Mouse (Mus musculus) megakaryocyte, embryonic 14.5 days (primary cell): ENCODE data around the gene Olfr1373. TPM values are rescaled to one million over a fixed set of nuclear protein-coding genes. Genes with fewer than 3 reads are reported as not detected.
"Not testable (repeated sequence)": the region's sequence is repeated elsewhere in the genome, so short reads cannot be mapped to it uniquely, and the experiment has no call there.

Source experiments
- H3K27me3 ChIP-seq: replicated peaks from 2 replicates; pipeline ENCODE3; 2012; ENCODE audit warnings: inconsistent platforms
- H3K36me3 ChIP-seq: replicated peaks from 2 replicates; pipeline ENCODE3; 2012; ENCODE audit warnings: low read length, inconsistent platforms, mixed read lengths
- H3K4me1 ChIP-seq: 2 replicates; pipeline ENCODE4 v1.6.1; 2012; ENCODE audit warnings: inconsistent platforms
- H3K4me3 ChIP-seq: replicated peaks from 2 replicates; pipeline ENCODE3; 2012; ENCODE audit warnings: moderate library complexity, mild to moderate bottlenecking, inconsistent platforms
- H3K9me3 ChIP-seq: 2 replicates; pipeline ENCODE4 v1.6.1; 2012; ENCODE audit warnings: inconsistent platforms
- FLI1 ChIP-seq: IDR thresholded peaks from 2 replicates; pipeline ENCODE4 v1.6.1; 2012; ENCODE audit warnings: low read length, inconsistent platforms, mixed read lengths
- GATA1 ChIP-seq: IDR thresholded peaks from 3 replicates; pipeline ENCODE4 v1.6.1; 2012; ENCODE audit warnings: mixed read lengths, low read length, inconsistent platforms, borderline replicate concordance
- polyA plus RNA-seq: library from polyadenylated mRNA; stranded (reverse); fragments of >175 nt; gene quantifications from 2 replicates; pipeline ENCODE4 v1.2.3, GENCODE M21; 2012; ENCODE audit warnings: low replicate concordance; ENCODE audit not compliant: insufficient read depth

The Olfr1373 gene
- not detected in 2 replicates for polyA plus RNA-seq

GRCm38 (mm10) chr11:52145428-52145827, at the start of gene Olfr1373:
Gene Olfr1373, minus strand, starts transcription at chr11:52145528.
- not testable (repeated sequence) for H3K4me3 ChIP-seq, H3K27me3 ChIP-seq, H3K36me3 ChIP-seq, H3K9me3 ChIP-seq, H3K4me1 ChIP-seq

- H3K4me3 ChIP-seq, H3K4me1 ChIP-seq, H3K36me3 ChIP-seq, H3K9me3 ChIP-seq, H3K27me3 ChIP-seq: not testable (repeated sequence)
Measured at GRCm38 (mm10) chr11:52180651-52181050, 35.3 kb upstream of the Olfr1373 start.

DNA sequence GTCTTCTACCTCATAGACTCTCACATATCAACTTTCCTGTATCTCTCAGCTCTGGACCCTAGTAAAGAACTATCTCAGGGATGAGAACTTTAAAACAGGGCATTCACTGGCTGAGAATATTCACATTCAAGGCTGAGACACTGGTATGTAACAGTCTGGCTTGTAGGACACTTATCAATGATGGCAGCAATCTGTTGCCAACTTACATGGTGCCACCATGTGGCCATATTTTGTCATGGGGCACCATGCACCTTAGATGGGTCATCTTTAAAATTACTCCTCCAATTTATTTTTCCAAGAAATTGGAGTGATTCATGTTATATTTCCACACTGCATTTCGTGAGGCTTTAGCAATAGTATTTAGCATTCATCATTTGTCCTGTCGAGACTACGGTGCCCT, 34.6 kb upstream of the Olfr1373 start:
- not testable (repeated sequence) for H3K36me3 ChIP-seq, H3K27me3 ChIP-seq, H3K9me3 ChIP-seq, H3K4me1 ChIP-seq, H3K4me3 ChIP-seq

DNA sequence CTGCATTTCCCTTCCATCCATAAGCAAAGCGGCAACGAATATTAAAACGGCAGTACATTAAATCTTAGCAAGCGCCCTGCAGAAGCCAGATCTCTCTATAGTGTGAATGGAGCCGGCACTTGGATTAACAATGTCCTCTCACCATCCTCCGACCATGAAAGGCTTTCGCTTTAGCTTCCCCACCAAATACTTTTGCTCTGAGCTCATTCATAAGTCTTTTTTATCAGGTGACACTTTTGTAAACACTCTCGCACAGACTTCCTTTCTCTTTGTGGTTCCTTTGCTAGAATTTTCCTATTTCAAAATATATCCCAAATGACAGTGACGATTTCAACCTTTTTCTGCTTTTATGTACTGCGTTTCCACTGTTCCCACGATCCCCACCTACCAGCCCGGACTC, 23.1 kb upstream of the Olfr1373 start:
- H3K4me1 ChIP-seq: peaks cover 17% of the 10 kb centered on the region
- no peaks in the 10 kb centered on the region for H3K36me3 ChIP-seq
- peaks cover 30% of the 10 kb centered on the region for H3K27me3 ChIP-seq
- peak overlapping the region; percentile 84 for H3K4me3 ChIP-seq
- no peaks in the 10 kb centered on the region; the same call in 1 of the 2 replicates for H3K9me3 ChIP-seq
- TF ChIP-seq FLI1 (no peak), GATA1 (no peak)

- H3K9me3 ChIP-seq, H3K36me3 ChIP-seq: not testable (repeated sequence)
- Histone ChIP-seq H3K4me3 (peak overlapping the region; percentile 88), H3K4me1 (peaks cover 17% of the 10 kb centered on the region), H3K27me3 (peaks cover 35% of the 10 kb centered on the region)
Measured at GRCm38 (mm10) chr11:52167901-52168302, 22.6 kb upstream of the Olfr1373 start.

GRCm38 (mm10) chr11:52167126-52167525, 21.8 kb upstream of the Olfr1373 start:
- Histone ChIP-seq H3K36me3 (no peaks in the 10 kb centered on the region), H3K9me3 (peaks cover 7% of the 10 kb centered on the region; the same call in 1 of the 2 replicates), H3K27me3 (peaks cover 35% of the 10 kb centered on the region), H3K4me3 (peak overlapping the region; percentile 79), H3K4me1 (peaks cover 17% of the 10 kb centered on the region)
- TF ChIP-seq FLI1: no peak
- no peak for TF ChIP-seq GATA1

DNA sequence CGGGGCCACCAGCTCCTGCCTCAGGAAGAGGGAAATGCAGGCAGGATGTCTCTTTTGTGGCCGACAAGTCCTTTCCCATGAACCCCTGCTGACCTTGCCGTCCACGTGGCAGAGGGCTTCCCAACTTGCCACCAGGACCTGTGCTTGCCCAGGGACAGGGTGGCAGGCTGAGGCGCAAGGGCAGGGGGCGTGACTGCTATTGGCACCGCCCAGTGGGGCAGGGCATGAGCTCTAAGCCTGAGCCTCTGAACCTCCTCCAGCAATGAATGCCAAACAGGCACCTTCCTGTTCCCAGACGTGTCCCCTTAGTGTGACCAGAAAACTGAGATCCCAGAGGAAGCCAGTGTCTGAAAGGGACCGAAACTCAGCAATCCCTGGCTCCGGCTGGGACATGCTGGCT, 18.6 kb upstream of the Olfr1373 start:
- peak overlapping the region; percentile 56 for H3K4me3 ChIP-seq
- no peak for TF ChIP-seq GATA1
- no peak for TF ChIP-seq FLI1

GRCm38 (mm10) chr11:52143675-52144074, 1.7 kb downstream of the Olfr1373 start:
- not testable (repeated sequence) for H3K4me3 ChIP-seq, H3K27me3 ChIP-seq, H3K36me3 ChIP-seq, H3K4me1 ChIP-seq, H3K9me3 ChIP-seq

More for the DNA sequence above, 18.6 kb upstream of the Olfr1373 start:
- Histone ChIP-seq H3K27me3 (peaks cover 27% of the 10 kb centered on the region), H3K9me3 (peaks cover 7% of the 10 kb centered on the region; the same call in 1 of the 2 replicates), H3K36me3 (no peaks in the 10 kb centered on the region), H3K4me1 (peaks cover 17% of the 10 kb centered on the region)

- H3K9me3 ChIP-seq: peaks cover 5% of the 10 kb centered on the region
- no peak overlapping the region for H3K4me3 ChIP-seq
- TF ChIP-seq GATA1: no peak
- TF ChIP-seq FLI1: no peak
- peaks cover 27% of the 10 kb centered on the region for H3K4me1 ChIP-seq
- no peaks in the 10 kb centered on the region for H3K27me3 ChIP-seq
- peaks cover 25% of the 10 kb centered on the region for H3K36me3 ChIP-seq
Measured at GRCm38 (mm10) chr11:52130451-52131068, 14.8 kb downstream of the Olfr1373 start.

DNA sequence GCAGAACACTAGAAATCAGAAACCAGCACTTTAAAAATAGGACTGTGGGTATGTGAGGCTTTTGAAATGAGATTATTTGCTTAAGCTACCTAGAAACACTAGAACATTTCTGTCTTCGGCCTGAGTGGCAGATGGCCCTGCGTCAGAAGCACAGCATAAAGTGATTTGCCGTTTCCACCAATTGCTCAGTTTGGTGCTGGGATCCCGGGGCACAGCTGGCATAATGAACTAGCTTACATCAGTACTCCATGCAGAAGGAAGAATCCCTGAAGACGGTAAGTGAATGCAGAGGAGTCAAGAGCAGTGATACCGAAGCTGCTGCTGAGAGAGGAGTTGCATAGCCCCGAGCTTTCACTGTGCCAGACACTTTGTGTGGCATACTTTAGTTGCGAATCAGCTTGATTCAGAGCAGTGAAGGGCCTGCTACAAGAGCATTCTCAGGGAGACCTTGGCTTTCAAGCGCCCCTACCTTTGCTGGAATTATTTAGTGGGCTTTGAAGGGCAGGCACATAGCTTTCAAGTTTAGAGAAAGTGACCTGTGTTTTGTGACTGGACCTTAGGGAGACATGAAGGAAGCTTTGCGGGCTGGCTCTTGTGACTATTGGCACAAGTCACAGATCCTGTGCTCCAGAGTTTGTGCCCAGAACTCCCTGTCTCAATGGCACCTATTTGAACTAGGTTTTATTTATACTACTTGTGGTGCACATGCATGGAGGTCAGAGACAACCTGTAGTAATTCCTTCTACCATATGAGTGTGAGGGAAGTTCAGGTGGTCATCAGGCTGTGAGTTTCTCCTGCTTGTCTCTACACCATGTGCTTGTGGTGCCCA, 15.5 kb downstream of the Olfr1373 start:
- Histone ChIP-seq H3K4me3 (no peak overlapping the region), H3K4me1 (peaks cover 32% of the 10 kb centered on the region), H3K27me3 (no peaks in the 10 kb centered on the region), H3K9me3 (no peaks in the 10 kb centered on the region), H3K36me3 (peaks cover 32% of the 10 kb centered on the region)
- TF ChIP-seq FLI1: no peak
- TF ChIP-seq GATA1: no peak

DNA sequence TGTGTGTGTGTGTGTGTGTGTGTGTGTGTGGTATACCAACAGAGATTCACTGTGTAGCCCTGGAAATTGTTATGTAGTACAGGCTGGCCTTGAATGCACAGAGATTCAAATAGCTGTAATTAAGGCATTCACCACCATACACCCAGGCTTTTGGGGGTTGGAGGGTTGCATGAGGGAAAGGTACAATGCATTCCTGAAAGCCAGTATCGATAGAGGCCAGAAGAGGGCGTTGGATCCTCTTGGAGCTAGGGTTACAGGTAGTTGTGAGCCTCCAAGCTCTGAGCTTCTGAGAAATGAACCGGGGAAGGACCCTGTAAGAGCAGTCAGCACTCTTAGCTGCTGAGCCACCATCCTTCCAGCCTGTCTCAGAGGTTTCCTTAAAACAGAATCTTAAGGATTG, 16.2 kb downstream of the Olfr1373 start:
- TF ChIP-seq GATA1 (no peak), FLI1 (no peak)
- H3K9me3 ChIP-seq: no peaks in the 10 kb centered on the region
- H3K4me3 ChIP-seq: no peak overlapping the region
- peaks cover 38% of the 10 kb centered on the region for H3K4me1 ChIP-seq
- no peaks in the 10 kb centered on the region for H3K27me3 ChIP-seq
- H3K36me3 ChIP-seq: peaks cover 38% of the 10 kb centered on the region
